Mouse (Mus musculus): Measurements from ENCODE around the gene Mtfr1l. TPM values are rescaled to one million over a fixed set of nuclear protein-coding genes. Genes with fewer than 3 reads are reported as not detected.

The Mtfr1l gene
- total and polyA plus RNA-seq, 2 experiments from 2014 or later, result 159 to 207 TPM

- Histone ChIP-seq H3K27me3 (ENCODE audit: control insufficient read depth, insufficient read depth, low read length) (no peaks in the 10 kb centered on the region), H3K9me3 (replicated peaks; ENCODE audit: control insufficient read depth, low read length) (no peaks in the 10 kb centered on the region), H3K4me2 (ENCODE audit: low read depth, low read length) (no peak overlapping the region), H3K4me3 (ENCODE audit: low read depth, low read length) (no peak overlapping the region), H3K9ac (replicated peaks; ENCODE audit: low read depth, low read length) (no peak overlapping the region), H3K36me3 (replicated peaks; ENCODE audit: control insufficient read depth, insufficient read depth, low read length) (peaks cover 44% of the 10 kb centered on the region), H3K27ac (ENCODE audit: low read depth) (no peak overlapping the region), H3K4me1 (ENCODE audit: control insufficient read depth, insufficient read depth) (no peaks in the 10 kb centered on the region)
- ATAC-seq (ENCODE audit: insufficient read depth, low read depth), result no peak
- TF ChIP-seq CTCF (IDR thresholded peaks at IDR 0.05; ENCODE audit: low read depth) (no peak), EP300 (IDR thresholded peaks at IDR 0.05; ENCODE audit: low read depth) (no peak)
- WGBS, result 79% methylated on average over 15 of the region's 16 CpGs
- no peak for DNase-seq (ENCODE audit: low spot score)
Observed at GRCm38 (mm10) chr4:134563624-134564023, 28.4 kb upstream of the Mtfr1l start.

GRCm38 (mm10) chr4:134562014-134562413, 26.8 kb upstream of the Mtfr1l start:
- Histone ChIP-seq H3K9ac (replicated peaks; ENCODE audit: low read depth, low read length) (no peak overlapping the region), H3K4me3 (ENCODE audit: low read depth, low read length) (no peak overlapping the region), H3K4me1 (ENCODE audit: control insufficient read depth, insufficient read depth) (no peaks in the 10 kb centered on the region), H3K27ac (ENCODE audit: low read depth) (no peak overlapping the region), H3K27me3 (ENCODE audit: control insufficient read depth, insufficient read depth, low read length) (no peaks in the 10 kb centered on the region), H3K36me3 (replicated peaks; ENCODE audit: control insufficient read depth, insufficient read depth, low read length) (peaks cover 41% of the 10 kb centered on the region), H3K9me3 (replicated peaks; ENCODE audit: control insufficient read depth, low read length) (no peaks in the 10 kb centered on the region), H3K4me2 (ENCODE audit: low read depth, low read length) (no peak overlapping the region)
- 77% methylated on average over 2 of the region's 2 CpGs for WGBS
- DNase-seq (ENCODE audit: low spot score) (no peak), ATAC-seq (ENCODE audit: insufficient read depth, low read depth) (no peak)
- TF ChIP-seq CTCF (IDR thresholded peaks at IDR 0.05; ENCODE audit: low read depth) (no peak), EP300 (IDR thresholded peaks at IDR 0.05; ENCODE audit: low read depth) (no peak)

- Histone ChIP-seq H3K27me3 (ENCODE audit: control insufficient read depth, insufficient read depth, low read length) (no peaks in the 10 kb centered on the region), H3K4me1 (ENCODE audit: control insufficient read depth, insufficient read depth) (no peaks in the 10 kb centered on the region), H3K36me3 (replicated peaks; ENCODE audit: control insufficient read depth, insufficient read depth, low read length) (peaks cover 41% of the 10 kb centered on the region), H3K9me3 (replicated peaks; ENCODE audit: control insufficient read depth, low read length) (no peaks in the 10 kb centered on the region), H3K9ac (replicated peaks; ENCODE audit: low read depth, low read length) (no peak overlapping the region), H3K27ac (ENCODE audit: low read depth) (no peak overlapping the region), H3K4me2 (ENCODE audit: low read depth, low read length) (no peak overlapping the region), H3K4me3 (ENCODE audit: low read depth, low read length) (no peak overlapping the region)
- no peak for ATAC-seq (ENCODE audit: insufficient read depth, low read depth)
- DNase-seq (ENCODE audit: low spot score), result no peak
- WGBS, result 86% methylated on average over 8 of the region's 8 CpGs
- TF ChIP-seq EP300 (IDR thresholded peaks at IDR 0.05; ENCODE audit: low read depth) (no peak), CTCF (IDR thresholded peaks at IDR 0.05; ENCODE audit: low read depth) (no peak)
Observed at GRCm38 (mm10) chr4:134560699-134561098, 25.5 kb upstream of the Mtfr1l start.

- Histone ChIP-seq H3K9ac (replicated peaks; ENCODE audit: low read depth, low read length) (no peak overlapping the region), H3K27me3 (ENCODE audit: control insufficient read depth, insufficient read depth, low read length) (no peaks in the 10 kb centered on the region), H3K36me3 (replicated peaks; ENCODE audit: control insufficient read depth, insufficient read depth, low read length) (peaks cover 27% of the 10 kb centered on the region), H3K4me3 (ENCODE audit: low read depth, low read length) (no peak overlapping the region), H3K4me2 (ENCODE audit: low read depth, low read length) (no peak overlapping the region), H3K4me1 (ENCODE audit: control insufficient read depth, insufficient read depth) (no peaks in the 10 kb centered on the region), H3K9me3 (replicated peaks; ENCODE audit: control insufficient read depth, low read length) (no peaks in the 10 kb centered on the region), H3K27ac (ENCODE audit: low read depth) (no peak overlapping the region)
- TF ChIP-seq CTCF (IDR thresholded peaks at IDR 0.05; ENCODE audit: low read depth), result no peak
- TF ChIP-seq EP300 (IDR thresholded peaks at IDR 0.05; ENCODE audit: low read depth), result no peak
- ATAC-seq (ENCODE audit: insufficient read depth, low read depth) (no peak), DNase-seq (ENCODE audit: low spot score) (no peak)
- 76% methylated on average over 7 of the region's 7 CpGs for WGBS
Observed at GRCm38 (mm10) chr4:134559154-134559553, 24.0 kb upstream of the Mtfr1l start.

GRCm38 (mm10) chr4:134558570-134559113, 23.5 kb upstream of the Mtfr1l start:
- H3K27me3 ChIP-seq (ENCODE audit: control insufficient read depth, insufficient read depth, low read length), result no peaks in the 10 kb centered on the region

More at GRCm38 (mm10) chr4:134558570-134559113, 23.5 kb upstream of the Mtfr1l start:
- no peak overlapping the region for H3K4me3 ChIP-seq (ENCODE audit: low read depth, low read length)
- DNase-seq (ENCODE audit: low spot score) (no peak), ATAC-seq (ENCODE audit: insufficient read depth, low read depth) (no peak)
- H3K9me3 ChIP-seq (replicated peaks; ENCODE audit: control insufficient read depth, low read length), result no peaks in the 10 kb centered on the region
- H3K4me2 ChIP-seq (ENCODE audit: low read depth, low read length), result no peak overlapping the region
- no peak for TF ChIP-seq EP300 (IDR thresholded peaks at IDR 0.05; ENCODE audit: low read depth)
- TF ChIP-seq CTCF (IDR thresholded peaks at IDR 0.05; ENCODE audit: low read depth), result no peak
- WGBS, result 52% methylated on average over 9 of the region's 9 CpGs
- peaks cover 22% of the 10 kb centered on the region for H3K36me3 ChIP-seq (replicated peaks; ENCODE audit: control insufficient read depth, insufficient read depth, low read length)
- H3K27ac ChIP-seq (ENCODE audit: low read depth), result no peak overlapping the region
- no peak overlapping the region; the same call in 1 of the 2 replicates for H3K9ac ChIP-seq (replicated peaks; ENCODE audit: low read depth, low read length)
- no peaks in the 10 kb centered on the region for H3K4me1 ChIP-seq (ENCODE audit: control insufficient read depth, insufficient read depth)

Measured in heart, postnatal 0 days (tissue).